Mouse (Mus musculus): ENCODE results near the gene Teddm1a. TPM values are rescaled to one million over a fixed set of nuclear protein-coding genes. Genes with fewer than 3 reads are reported as not detected.

Gene Teddm1a
- polyA plus RNA-seq, 2 experiments = not detected

DNA sequence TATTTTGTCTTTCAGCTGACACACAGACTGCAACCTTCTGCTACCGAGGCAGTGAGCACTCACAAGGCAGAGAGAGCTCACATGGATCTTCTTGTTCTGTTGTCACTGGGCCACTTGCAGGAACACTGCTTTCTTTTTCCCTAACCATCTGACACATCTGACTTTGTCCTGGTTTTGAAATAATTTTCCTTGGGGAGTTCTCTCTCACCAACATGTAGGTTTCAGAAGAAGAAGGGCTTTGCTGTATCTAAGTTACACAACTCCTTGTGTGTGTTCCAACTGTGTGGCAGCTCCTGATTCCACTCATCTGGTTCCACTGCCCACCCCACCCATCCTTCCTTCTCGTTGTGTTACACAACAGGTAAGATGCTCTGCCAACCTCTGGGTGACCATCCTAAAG is 2.2 kb downstream of the Teddm1a start:
- Histone ChIP-seq H3K36me3 (ENCODE audit: control insufficient read depth, insufficient read depth, low read length) (no peaks in the 10 kb centered on the region), H3K4me1 (ENCODE audit: control insufficient read depth, insufficient read depth, low read length) (0 out of 2 replicates have a peak, but pooled peaks cover 2% of the 10 kb centered on the region), H3K9ac (ENCODE audit: low read depth, low read length, severe bottlenecking) (no peak overlapping the region), H3K27ac (replicated peaks; ENCODE audit: low read depth, low read length) (no peak overlapping the region), H3K4me3 (replicated peaks; ENCODE audit: low read length) (no peak overlapping the region), H3K27me3 (ENCODE audit: control insufficient read depth, insufficient read depth, low read length) (no peaks in the 10 kb centered on the region), H3K9me3 (ENCODE audit: control insufficient read depth, low read length) (no peaks in the 10 kb centered on the region), H3K4me2 (replicated peaks; ENCODE audit: low read depth, low read length, severe bottlenecking) (no peak overlapping the region)
- DNase-seq (ENCODE audit: low spot score) (no peak), ATAC-seq (ENCODE audit: low FRiP score, low read depth) (no peak)
- no peak for TF ChIP-seq POLR2A (IDR thresholded peaks at IDR 0.05; ENCODE audit: borderline replicate concordance, extremely low read depth, insufficient read depth, insufficient read length)
- WGBS = 70% methylated on average over 2 of the region's 2 CpGs

GRCm38 (mm10) chr1:153894201-153894893 is 2.8 kb downstream of the Teddm1a start:
- WGBS = 58% methylated on average over 8 of the region's 8 CpGs
- Histone ChIP-seq H3K9ac (ENCODE audit: low read depth, low read length, severe bottlenecking) (no peak overlapping the region), H3K9me3 (ENCODE audit: control insufficient read depth, low read length) (no peaks in the 10 kb centered on the region), H3K27ac (replicated peaks; ENCODE audit: low read depth, low read length) (no peak overlapping the region), H3K4me1 (ENCODE audit: control insufficient read depth, insufficient read depth, low read length) (0 out of 2 replicates have a peak, but pooled peaks cover 2% of the 10 kb centered on the region), H3K4me2 (replicated peaks; ENCODE audit: low read depth, low read length, severe bottlenecking) (no peak overlapping the region), H3K4me3 (replicated peaks; ENCODE audit: low read length) (no peak overlapping the region), H3K27me3 (ENCODE audit: control insufficient read depth, insufficient read depth, low read length) (no peaks in the 10 kb centered on the region), H3K36me3 (ENCODE audit: control insufficient read depth, insufficient read depth, low read length) (no peaks in the 10 kb centered on the region)
- ATAC-seq (ENCODE audit: low FRiP score, low read depth) (no peak), DNase-seq (ENCODE audit: low spot score) (no peak)
- TF ChIP-seq POLR2A (IDR thresholded peaks at IDR 0.05; ENCODE audit: borderline replicate concordance, extremely low read depth, insufficient read depth, insufficient read length) = no peak

GRCm38 (mm10) chr1:153894979-153895378 is 3.4 kb downstream of the Teddm1a start:
- no peak overlapping the region for H3K4me2 ChIP-seq (replicated peaks; ENCODE audit: low read depth, low read length, severe bottlenecking)
- H3K36me3 ChIP-seq (ENCODE audit: control insufficient read depth, insufficient read depth, low read length) = no peaks in the 10 kb centered on the region
- 0 out of 2 replicates have a peak, but pooled peaks cover 2% of the 10 kb centered on the region for H3K4me1 ChIP-seq (ENCODE audit: control insufficient read depth, insufficient read depth, low read length)
- no peak overlapping the region for H3K4me3 ChIP-seq (replicated peaks; ENCODE audit: low read length)
- DNase-seq (ENCODE audit: low spot score) = peak; percentile 87
- TF ChIP-seq POLR2A (IDR thresholded peaks at IDR 0.05; ENCODE audit: borderline replicate concordance, extremely low read depth, insufficient read depth, insufficient read length) = no peak
- WGBS = 35% methylated on average over 5 of the region's 5 CpGs
- ATAC-seq (ENCODE audit: low FRiP score, low read depth) = no peak
- no peaks in the 10 kb centered on the region for H3K9me3 ChIP-seq (ENCODE audit: control insufficient read depth, low read length)
- no peaks in the 10 kb centered on the region for H3K27me3 ChIP-seq (ENCODE audit: control insufficient read depth, insufficient read depth, low read length)
- H3K9ac ChIP-seq (ENCODE audit: low read depth, low read length, severe bottlenecking) = no peak overlapping the region
- no peak overlapping the region for H3K27ac ChIP-seq (replicated peaks; ENCODE audit: low read depth, low read length)

DNA sequence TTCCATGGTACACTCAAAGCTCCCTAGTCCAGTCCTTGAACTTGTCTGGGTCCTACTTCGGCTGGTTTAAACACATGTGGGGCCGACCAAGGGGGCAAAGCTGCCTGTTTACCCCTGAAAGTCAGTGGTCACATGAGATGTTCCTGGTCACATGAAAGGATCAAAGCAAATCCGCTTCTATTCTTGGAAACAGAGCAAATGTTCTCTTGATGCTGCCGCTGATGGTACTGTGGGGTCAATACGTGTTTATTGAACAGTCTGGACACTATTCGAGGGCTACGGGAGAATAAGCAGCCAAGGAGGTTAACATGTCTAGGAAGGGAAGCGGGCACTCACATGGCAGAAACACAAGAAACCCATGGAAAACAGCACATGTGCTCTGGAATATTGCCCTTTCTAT is 5.7 kb downstream of the Teddm1a start:
- Histone ChIP-seq H3K27me3 (ENCODE audit: control insufficient read depth, insufficient read depth, low read length) (no peaks in the 10 kb centered on the region), H3K9ac (ENCODE audit: low read depth, low read length, severe bottlenecking) (no peak overlapping the region), H3K36me3 (ENCODE audit: control insufficient read depth, insufficient read depth, low read length) (no peaks in the 10 kb centered on the region), H3K4me1 (ENCODE audit: control insufficient read depth, insufficient read depth, low read length) (0 out of 2 replicates have a peak, but pooled peaks cover 2% of the 10 kb centered on the region), H3K9me3 (ENCODE audit: control insufficient read depth, low read length) (no peaks in the 10 kb centered on the region), H3K27ac (replicated peaks; ENCODE audit: low read depth, low read length) (no peak overlapping the region), H3K4me3 (replicated peaks; ENCODE audit: low read length) (no peak overlapping the region), H3K4me2 (replicated peaks; ENCODE audit: low read depth, low read length, severe bottlenecking) (no peak overlapping the region)
- ATAC-seq (ENCODE audit: low FRiP score, low read depth) (no peak), DNase-seq (ENCODE audit: low spot score) (no peak)
- no peak for TF ChIP-seq POLR2A (IDR thresholded peaks at IDR 0.05; ENCODE audit: borderline replicate concordance, extremely low read depth, insufficient read depth, insufficient read length)
- 79% methylated on average over 8 of the region's 8 CpGs for WGBS

GRCm38 (mm10) chr1:153898989-153899730 is 7.6 kb downstream of the Teddm1a start:
- Histone ChIP-seq H3K36me3 (ENCODE audit: control insufficient read depth, insufficient read depth, low read length) (peaks cover 15% of the 10 kb centered on the region), H3K4me1 (ENCODE audit: control insufficient read depth, insufficient read depth, low read length) (0 out of 2 replicates have a peak, but pooled peaks cover 2% of the 10 kb centered on the region), H3K27ac (replicated peaks; ENCODE audit: low read depth, low read length) (peak overlapping the region; percentile 90), H3K9ac (ENCODE audit: low read depth, low read length, severe bottlenecking) (peak overlapping the region; percentile 85), H3K4me3 (replicated peaks; ENCODE audit: low read length) (peak overlapping the region; percentile 81), H3K27me3 (ENCODE audit: control insufficient read depth, insufficient read depth, low read length) (no peaks in the 10 kb centered on the region), H3K4me2 (replicated peaks; ENCODE audit: low read depth, low read length, severe bottlenecking) (peak overlapping the region; percentile 60), H3K9me3 (ENCODE audit: control insufficient read depth, low read length) (no peaks in the 10 kb centered on the region)
- TF ChIP-seq POLR2A (IDR thresholded peaks at IDR 0.05; ENCODE audit: borderline replicate concordance, extremely low read depth, insufficient read depth, insufficient read length) = no peak; the same call in 1 of the 2 replicates
- ATAC-seq (ENCODE audit: low FRiP score, low read depth) (peak; percentile 48), DNase-seq (ENCODE audit: low spot score) (no peak)
- WGBS = 17% methylated on average over 22 of the region's 22 CpGs
